Mouse (Mus musculus): Measurements from ENCODE around the gene Shisa3.

DNA sequence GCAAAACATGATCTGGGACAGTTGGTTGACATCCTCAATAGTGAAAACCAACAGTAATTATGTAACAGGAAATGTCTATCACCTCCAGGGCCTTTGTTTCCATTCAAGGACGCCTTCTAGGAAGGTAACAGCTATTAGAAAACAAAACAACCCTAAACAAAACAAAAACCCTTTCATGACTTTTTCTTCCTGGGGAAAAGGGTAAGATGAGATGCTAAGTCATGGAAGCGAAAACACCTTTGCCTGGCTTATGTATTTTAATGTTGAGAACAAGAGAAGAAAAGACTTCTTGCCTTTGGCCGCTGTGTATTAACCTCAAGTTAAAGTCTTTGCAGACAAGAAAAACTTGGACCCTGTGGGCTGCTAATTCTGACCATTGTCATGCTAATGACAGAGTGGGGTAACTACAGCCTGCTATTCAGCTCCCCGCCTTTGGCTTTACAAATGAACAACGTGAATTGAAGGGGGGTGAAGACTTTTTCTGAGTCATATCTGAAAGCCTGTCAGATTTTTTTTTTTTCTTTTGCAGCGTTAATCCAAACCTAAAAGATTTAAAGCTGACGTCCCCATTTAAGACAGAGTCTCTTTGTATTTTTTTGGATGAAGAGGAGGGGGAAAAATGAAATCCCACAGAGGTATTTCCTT is 25.6 kb downstream of the Shisa3 start:
- TF ChIP-seq CTCF (IDR thresholded peaks at IDR 0.05; ENCODE audit: low read depth, low read length) (no peak), GATA1 (IDR thresholded peaks at IDR 0.05; ENCODE audit: borderline replicate concordance, low read length) (no peak), POLR2AphosphoS5 (IDR thresholded peaks at IDR 0.05; ENCODE audit: insufficient replicate concordance, low read depth, low read length) (no peak), TAL1 (conservative IDR thresholded peaks at IDR 0.05; ENCODE audit: low read depth, low read length) (no peak), GATA2 (IDR thresholded peaks at IDR 0.05; ENCODE audit: borderline replicate concordance, low read depth, low read length) (no peak)
